Mouse (Mus musculus) neural tube, embryonic 14.5 days (tissue): Measurements from ENCODE around the gene Eid1. TPM values are rescaled to one million over a fixed set of nuclear protein-coding genes. Genes with fewer than 3 reads are reported as not detected.

Source experiments
- ATAC-seq: fragments of 200-750 bp; cut with Nextera tagmentation; 2 replicates; pipeline ENCODE4 v1.8.0; 2017; ENCODE audit warnings: low read depth, mild to moderate bottlenecking, moderate TSS enrichment, moderate library complexity
- H3K27ac ChIP-seq: fragments of 300-500 bp; sonication (generic); 2 replicates; pipeline ENCODE4 v1.5.1; 2014; ENCODE audit warnings: low read depth, mild to moderate bottlenecking, control low read depth, low read length, moderate library complexity, mixed read lengths
- H3K27me3 ChIP-seq: fragments of 300-500 bp; sonication (generic); 2 replicates; pipeline ENCODE4 v1.6.1; 2014; ENCODE audit warnings: low read length; ENCODE audit not compliant: control insufficient read depth, insufficient read depth
- H3K36me3 ChIP-seq: fragments of 300-500 bp; sonication (generic); 2 replicates; pipeline ENCODE4 v1.6.1; 2014; ENCODE audit warnings: low read length, mixed read lengths; ENCODE audit not compliant: control insufficient read depth, insufficient read depth
- H3K4me1 ChIP-seq: fragments of 300-500 bp; sonication (generic); 2 replicates; pipeline ENCODE4 v1.6.1; 2014; ENCODE audit warnings: low read length; ENCODE audit not compliant: control insufficient read depth, insufficient read depth
- H3K4me2 ChIP-seq: fragments of 300-500 bp; sonication (generic); 2 replicates; pipeline ENCODE4 v1.6.1; 2014; ENCODE audit warnings: mild to moderate bottlenecking, low read depth, low read length, control low read depth
- H3K4me3 ChIP-seq: fragments of 300-500 bp; sonication (generic); 2 replicates; pipeline ENCODE4 v1.5.1; 2014; ENCODE audit warnings: low read depth, low read length, control low read depth, mixed read lengths
- H3K9ac ChIP-seq: fragments of 300-500 bp; sonication (generic); replicated peaks from 2 replicates; pipeline ENCODE4 v1.6.1; 2014; ENCODE audit warnings: low read depth, mild to moderate bottlenecking, control low read depth, low read length, mixed read lengths
- H3K9me3 ChIP-seq: fragments of 300-500 bp; sonication (generic); 2 replicates; pipeline ENCODE4 v1.6.1; 2016; ENCODE audit warnings: low read length; ENCODE audit not compliant: control insufficient read depth
- WGBS: fragments of 180-500 bp; shearing (Covaris S2); extraction: QIAGEN DNeasy Blood & Tissue Kit; methylation state at CpG from one replicate; pipeline ENCODE4 v1.1.7; 2014; 5-methylcytosine and 5-hydroxymethylcytosine counted together
- polyA plus RNA-seq: library from polyadenylated mRNA; unstranded; fragments of >200 nt; fragmentation: Nextera tagmentation; extraction: Ambion mirVana; gene quantifications from 2 replicates; pipeline ENCODE4 v1.2.1, GENCODE M21; 2014

Gene Eid1
- polyA plus RNA-seq, 1 experiment from 2014 or later: 524 TPM

GRCm38 (mm10) chr2:125665213-125665612 lies 7.7 kb upstream of the Eid1 start:
- H3K27me3 ChIP-seq: no peaks in the 10 kb centered on the region
- no peak overlapping the region for H3K4me2 ChIP-seq
- H3K9me3 ChIP-seq: no peaks in the 10 kb centered on the region
- H3K27ac ChIP-seq: no peak overlapping the region
- no peak overlapping the region for H3K4me3 ChIP-seq
- 87% methylated on average over 5 of the region's 5 CpGs for WGBS
- no peaks in the 10 kb centered on the region for H3K36me3 ChIP-seq
- no peak overlapping the region for H3K9ac ChIP-seq
- ATAC-seq: no peak
- no peaks in the 10 kb centered on the region for H3K4me1 ChIP-seq

- H3K9me3 ChIP-seq: no peaks in the 10 kb centered on the region
- no peaks in the 10 kb centered on the region for H3K4me1 ChIP-seq
- no peak overlapping the region for H3K9ac ChIP-seq
- no peak overlapping the region for H3K27ac ChIP-seq
- H3K4me2 ChIP-seq: no peak overlapping the region
- no peaks in the 10 kb centered on the region for H3K27me3 ChIP-seq
- H3K4me3 ChIP-seq: no peak overlapping the region
- no peaks in the 10 kb centered on the region for H3K36me3 ChIP-seq
- ATAC-seq: no peak
- WGBS: 89% methylated on average over 4 of the region's 4 CpGs
These were observed 7.0 kb upstream of the Eid1 start for GRCm38 (mm10) chr2:125665909-125666308.

- 83% methylated on average over 4 of the region's 4 CpGs for WGBS
- ATAC-seq: no peak
- Histone ChIP-seq H3K9ac (no peak overlapping the region), H3K27me3 (no peaks in the 10 kb centered on the region), H3K4me2 (no peak overlapping the region), H3K27ac (no peak overlapping the region), H3K4me1 (no peaks in the 10 kb centered on the region), H3K4me3 (no peak overlapping the region), H3K9me3 (no peaks in the 10 kb centered on the region), H3K36me3 (no peaks in the 10 kb centered on the region)
These were observed 6.2 kb upstream of the Eid1 start for GRCm38 (mm10) chr2:125666668-125667067.

- WGBS: 63% methylated on average over 5 of the region's 5 CpGs
- no peak overlapping the region for H3K9ac ChIP-seq
- no peak overlapping the region for H3K4me2 ChIP-seq
- no peak overlapping the region for H3K27ac ChIP-seq
- H3K27me3 ChIP-seq: no peaks in the 10 kb centered on the region
- H3K9me3 ChIP-seq: no peaks in the 10 kb centered on the region
- no peak for ATAC-seq
- H3K36me3 ChIP-seq: no peaks in the 10 kb centered on the region
- H3K4me3 ChIP-seq: no peak overlapping the region
- H3K4me1 ChIP-seq: no peaks in the 10 kb centered on the region
These were observed 5.7 kb upstream of the Eid1 start for GRCm38 (mm10) chr2:125667184-125667583.

- no peak for ATAC-seq
- Histone ChIP-seq H3K4me1 (no peaks in the 10 kb centered on the region), H3K9ac (no peak overlapping the region), H3K27ac (no peak overlapping the region), H3K4me2 (no peak overlapping the region), H3K9me3 (no peaks in the 10 kb centered on the region), H3K36me3 (no peaks in the 10 kb centered on the region), H3K4me3 (no peak overlapping the region), H3K27me3 (no peaks in the 10 kb centered on the region)
- WGBS: 92% methylated on average over 7 of the region's 7 CpGs
These were observed 5.2 kb upstream of the Eid1 start for GRCm38 (mm10) chr2:125667721-125668120.

GRCm38 (mm10) chr2:125670846-125671245 lies 2.0 kb upstream of the Eid1 start:
- no peak for ATAC-seq
- Histone ChIP-seq H3K4me1 (peaks cover 11% of the 10 kb centered on the region), H3K36me3 (no peaks in the 10 kb centered on the region), H3K27ac (no peak overlapping the region), H3K9ac (no peak overlapping the region), H3K9me3 (no peaks in the 10 kb centered on the region), H3K4me3 (no peak overlapping the region), H3K4me2 (no peak overlapping the region), H3K27me3 (no peaks in the 10 kb centered on the region)
- WGBS: 55% methylated on average over 1 of the region's 1 CpGs

- H3K27ac ChIP-seq: peak overlapping the region; percentile 96
- H3K9me3 ChIP-seq: no peaks in the 10 kb centered on the region
- no peak for ATAC-seq
- no peaks in the 10 kb centered on the region for H3K36me3 ChIP-seq
- peak overlapping the region; percentile 51 for H3K4me2 ChIP-seq
- H3K27me3 ChIP-seq: no peaks in the 10 kb centered on the region
- H3K4me3 ChIP-seq: peak overlapping the region; percentile 88
- H3K4me1 ChIP-seq: peaks cover 11% of the 10 kb centered on the region
- 24% methylated on average over 7 of the region's 20 CpGs for WGBS
- H3K9ac ChIP-seq: peak overlapping the region; percentile 96; the same call in 1 of the 2 replicates
These were observed 333 bp upstream of the Eid1 start for GRCm38 (mm10) chr2:125672568-125672956.

GRCm38 (mm10) chr2:125681811-125682210 lies 8.9 kb downstream of the Eid1 start:
- H3K4me3 ChIP-seq: no peak overlapping the region
- no peak overlapping the region for H3K9ac ChIP-seq
- 85% methylated on average over 9 of the region's 9 CpGs for WGBS
- H3K9me3 ChIP-seq: no peaks in the 10 kb centered on the region
- H3K4me1 ChIP-seq: no peaks in the 10 kb centered on the region
- no peak overlapping the region for H3K27ac ChIP-seq
- no peaks in the 10 kb centered on the region for H3K27me3 ChIP-seq
- ATAC-seq: no peak
- H3K36me3 ChIP-seq: no peaks in the 10 kb centered on the region
- H3K4me2 ChIP-seq: no peak overlapping the region

- H3K9ac ChIP-seq: no peak overlapping the region
- no peaks in the 10 kb centered on the region for H3K9me3 ChIP-seq
- no peak overlapping the region for H3K4me2 ChIP-seq
- no peak for ATAC-seq
- no peaks in the 10 kb centered on the region for H3K27me3 ChIP-seq
- no peaks in the 10 kb centered on the region for H3K4me1 ChIP-seq
- H3K4me3 ChIP-seq: no peak overlapping the region
- WGBS: 90% methylated on average over 7 of the region's 7 CpGs
- H3K36me3 ChIP-seq: no peaks in the 10 kb centered on the region
- H3K27ac ChIP-seq: no peak overlapping the region
These were observed 11.0 kb downstream of the Eid1 start for GRCm38 (mm10) chr2:125683895-125684294.
